Mouse (Mus musculus): ENCODE measurements at regions not wholly inside any gene's neighbourhood (a gene's known extent, or its start where the extent isn't known, plus 50 kb on each side); places are given as distances from the start of the nearest gene placed in this dataset.

DNA sequence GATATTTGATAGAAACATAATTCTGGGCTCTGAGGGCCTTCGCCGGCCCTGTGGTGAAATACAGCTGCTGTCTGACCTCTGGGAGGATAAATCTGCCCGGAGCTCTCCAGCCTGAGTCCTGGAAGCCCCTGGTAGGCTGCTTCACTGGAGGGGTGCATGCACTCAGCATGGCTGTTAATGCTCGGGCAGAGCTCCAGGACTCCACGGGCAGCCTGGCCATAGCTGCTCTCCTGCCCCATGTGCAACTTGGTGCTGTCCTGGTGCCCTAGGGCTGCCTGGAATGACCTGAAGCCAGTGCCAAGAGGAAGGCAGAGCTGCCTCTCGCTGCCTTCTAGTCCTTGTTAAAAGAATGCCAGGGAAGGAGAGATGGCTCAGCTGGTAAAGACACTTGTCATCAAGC, 68.2 kb downstream of the Chst1 start:
- TF ChIP-seq POLR2A (IDR thresholded peaks at IDR 0.05; ENCODE audit: low read depth, low read length) (no peak), CTCF (IDR thresholded peaks at IDR 0.05; ENCODE audit: extremely low read depth, insufficient read depth, insufficient read length, insufficient replicate concordance) (no peak)
